Mouse (Mus musculus) liver, embryonic 14.5 days (tissue): ENCODE measurements around the gene Trp73. TPM values are rescaled to one million over a fixed set of nuclear protein-coding genes. Genes with fewer than 3 reads are reported as not detected.

ENCODE experiments used
- ATAC-seq: fragments of 200-750 bp; cut with Nextera tagmentation; 2 replicates; pipeline ENCODE4 v1.8.0; 2017; ENCODE audit warnings: moderate number of reproducible peaks, mild to moderate bottlenecking, moderate library complexity; ENCODE audit not compliant: insufficient read depth
- DNase-seq, 3 experiments: peaks; one replicate each; pipeline ENCODE4 v3.0.0-alpha.2; 2012 to 2013; ENCODE audit warnings: low read depth in 3 of 3, low spot score in 3 of 3
- H3K27ac ChIP-seq: fragments of 300-500 bp; sonication (generic); 2 replicates; pipeline ENCODE4 v1.5.1; 2014; ENCODE audit warnings: moderate library complexity, mild to moderate bottlenecking, control low read depth, inconsistent platforms
- H3K27me3 ChIP-seq: fragments of 300-500 bp; sonication (generic); 2 replicates; pipeline ENCODE4 v1.6.1; 2014; ENCODE audit warnings: mild to moderate bottlenecking, low read length, moderate library complexity; ENCODE audit not compliant: control insufficient read depth, insufficient read depth
- H3K36me3 ChIP-seq: fragments of 300-500 bp; sonication (generic); replicated peaks from 2 replicates; pipeline ENCODE4 v1.6.1; 2014; ENCODE audit warnings: low read depth; ENCODE audit not compliant: control insufficient read depth, insufficient read depth
- H3K4me1 ChIP-seq, 2 experiments: fragments of 200-500 bp in 1 of 2; fragments of 300-500 bp in 1 of 2; sonication (generic) in 1 of 2; replicated peaks; 2 replicates each; pipeline ENCODE4 v1.6.1; 2012 to 2014; ENCODE audit warnings: antibody characterized with exemption in 1 of 2, inconsistent platforms in 1 of 2, low read length in 1 of 2; ENCODE audit not compliant: control insufficient read depth in 2 of 2, insufficient read depth in 2 of 2
- H3K4me2 ChIP-seq: fragments of 300-500 bp; sonication (generic); 2 replicates; pipeline ENCODE4 v1.6.1; 2014; ENCODE audit warnings: low read depth, mild to moderate bottlenecking, control low read depth, moderate library complexity
- H3K4me3 ChIP-seq, 2 experiments: fragments of 200-500 bp in 1 of 2; fragments of 300-500 bp in 1 of 2; sonication (generic) in 1 of 2; 2 replicates each; pipeline ENCODE4 v1.5.1; 2012 to 2014; ENCODE audit warnings: low read depth in 2 of 2, low read length in 2 of 2, mild to moderate bottlenecking in 2 of 2, control low read depth in 1 of 2, inconsistent platforms in 1 of 2, moderate library complexity in 1 of 2; ENCODE audit not compliant: insufficient read depth in 1 of 2
- H3K9ac ChIP-seq: fragments of 300-500 bp; sonication (generic); replicated peaks from 2 replicates; pipeline ENCODE4 v1.6.1; 2014; ENCODE audit warnings: mild to moderate bottlenecking, control low read depth, moderate library complexity
- H3K9me3 ChIP-seq: fragments of 300-500 bp; sonication (generic); 2 replicates; pipeline ENCODE4 v1.6.1; 2016; ENCODE audit warnings: low read length, mixed read lengths; ENCODE audit not compliant: control insufficient read depth
- CTCF ChIP-seq: IDR thresholded peaks from 2 replicates; pipeline ENCODE4 v1.5.1; 2016; ENCODE audit warnings: antibody characterized with exemption, low read depth, control low read depth
- EP300 ChIP-seq: IDR thresholded peaks from 2 replicates; pipeline ENCODE4 v1.6.1; 2016; ENCODE audit warnings: antibody characterized with exemption, low read depth
- WGBS: fragments of 180-500 bp; shearing (Covaris S2); extraction: QIAGEN DNeasy Blood & Tissue Kit; methylation state at CpG from one replicate; pipeline ENCODE4 v1.1.7; 2014; ENCODE audit not compliant: insufficient replicate concordance; 5-methylcytosine and 5-hydroxymethylcytosine counted together
- polyA plus RNA-seq, 2 experiments: library from polyadenylated mRNA; depleted of rRNA in 1 of 2; stranded (reverse) in 1 of 2; unstranded in 1 of 2; fragments of >200 nt; fragmentation: Nextera tagmentation in 1 of 2; extraction: Ambion mirVana in 1 of 2; gene quantifications; 2 replicates each; pipeline versions ENCODE4 v1.2.1 to v1.2.3; 2012 to 2014

Gene Trp73
- polyA plus RNA-seq, 2 experiments = 0.01 to 0.06 TPM

DNA sequence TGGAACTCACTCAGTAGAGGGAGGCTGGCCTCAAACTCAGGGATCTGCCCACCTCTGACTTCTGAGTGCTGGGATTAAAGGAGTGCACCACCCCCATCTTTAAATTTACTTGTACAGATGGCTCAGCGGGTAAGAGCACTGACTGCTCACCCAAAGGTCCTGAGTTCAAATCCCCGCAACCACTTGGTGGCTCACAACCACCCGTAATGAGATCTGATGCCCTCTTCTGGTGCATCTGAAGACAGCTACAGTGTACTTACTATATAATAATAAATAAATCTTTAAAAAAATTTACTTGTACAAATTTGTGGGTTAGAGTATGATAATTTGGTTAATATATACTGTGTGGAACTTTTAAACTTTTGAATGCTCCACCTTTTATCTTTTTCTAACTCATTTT lies 4.7 kb upstream of the Trp73 start:
- DNase-seq = no peak
- Histone ChIP-seq H3K36me3 (peaks cover 9% of the 10 kb centered on the region; the same call in 1 of the 2 replicates), H3K27ac (no peak overlapping the region), H3K27me3 (peaks cover 23% of the 10 kb centered on the region), H3K9me3 (no peaks in the 10 kb centered on the region), H3K4me2 (no peak overlapping the region), H3K9ac (no peak overlapping the region), H3K4me3 (no peak overlapping the region), H3K4me1 (peaks cover 8 to 9% of the 10 kb centered on the region in 2 experiments)
- 78% methylated on average over 3 of the region's 3 CpGs for WGBS
- no peak for ATAC-seq
- TF ChIP-seq CTCF = no peak
- no peak for TF ChIP-seq EP300

DNA sequence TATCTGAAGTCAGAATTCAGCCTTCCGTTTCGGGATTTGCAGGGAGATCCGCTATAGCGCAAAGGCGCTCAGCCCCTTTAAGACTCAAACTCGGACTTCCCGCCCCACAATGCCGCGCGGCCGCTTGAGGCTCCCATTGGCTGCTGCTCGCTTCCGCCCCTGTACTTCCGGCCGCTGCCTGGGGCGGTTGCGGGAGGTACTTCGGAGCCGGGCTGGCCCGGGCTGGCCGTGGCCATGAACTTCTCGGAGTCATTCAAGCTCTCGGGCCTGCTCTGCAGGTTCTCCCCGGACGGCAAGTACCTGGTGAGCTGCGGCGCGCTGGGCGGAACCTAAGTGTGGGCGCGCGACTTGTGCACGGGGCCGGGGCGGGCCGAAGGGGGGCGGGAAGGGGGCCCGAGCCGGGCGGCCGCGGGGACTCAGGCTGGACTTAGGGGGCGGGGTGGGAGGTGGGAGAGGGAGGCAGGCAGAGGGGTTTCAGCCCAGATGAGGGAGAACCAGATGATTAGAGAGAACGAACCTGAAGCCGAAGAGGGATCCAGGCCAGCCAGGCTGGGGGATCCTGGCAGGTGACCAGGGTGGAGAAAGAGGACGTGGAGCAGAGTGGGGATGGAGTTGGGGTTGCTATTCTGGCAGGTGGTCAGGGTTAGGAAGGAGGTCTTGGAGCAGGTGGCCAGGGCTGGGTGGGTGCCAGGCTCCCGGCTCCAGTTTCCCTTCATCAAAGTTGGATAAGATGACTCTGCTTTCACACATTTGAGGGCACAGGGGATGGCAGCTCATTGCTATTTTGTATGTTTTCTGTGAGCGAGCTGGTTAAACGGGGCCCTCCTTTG lies 2.4 kb upstream of the Trp73 start, which contains the start of gene Wrap73:
Wrap73 (plus strand) TSS at position 162 of the 830 bp plus-strand sequence.
- H3K27ac ChIP-seq = peak within 1 kb of the TSS; percentile 10
- peak within 1 kb of the TSS; percentile 91 for H3K9ac ChIP-seq
- TF ChIP-seq CTCF (peak; percentile 19; the same call in 1 of the 2 replicates), EP300 (no peak)
- peak within 1 kb of the TSS; percentile 82 to 83 for H3K4me3 ChIP-seq
- peak; percentile 95 for ATAC-seq
- peaks cover 8 to 9% of the 10 kb centered on the region in 2 experiments for H3K4me1 ChIP-seq
- WGBS = 1% methylated on average over 49 of the region's 49 CpGs
- peak within 1 kb of the TSS; percentile 77 for H3K4me2 ChIP-seq
- H3K9me3 ChIP-seq = no peaks in the 10 kb centered on the region
- H3K27me3 ChIP-seq = peaks cover 46% of the 10 kb centered on the region
- DNase-seq = peak; percentile 75 to 80 (median 77)
- H3K36me3 ChIP-seq = peaks cover 6% of the 10 kb centered on the region; the same call in 1 of the 2 replicates

DNA sequence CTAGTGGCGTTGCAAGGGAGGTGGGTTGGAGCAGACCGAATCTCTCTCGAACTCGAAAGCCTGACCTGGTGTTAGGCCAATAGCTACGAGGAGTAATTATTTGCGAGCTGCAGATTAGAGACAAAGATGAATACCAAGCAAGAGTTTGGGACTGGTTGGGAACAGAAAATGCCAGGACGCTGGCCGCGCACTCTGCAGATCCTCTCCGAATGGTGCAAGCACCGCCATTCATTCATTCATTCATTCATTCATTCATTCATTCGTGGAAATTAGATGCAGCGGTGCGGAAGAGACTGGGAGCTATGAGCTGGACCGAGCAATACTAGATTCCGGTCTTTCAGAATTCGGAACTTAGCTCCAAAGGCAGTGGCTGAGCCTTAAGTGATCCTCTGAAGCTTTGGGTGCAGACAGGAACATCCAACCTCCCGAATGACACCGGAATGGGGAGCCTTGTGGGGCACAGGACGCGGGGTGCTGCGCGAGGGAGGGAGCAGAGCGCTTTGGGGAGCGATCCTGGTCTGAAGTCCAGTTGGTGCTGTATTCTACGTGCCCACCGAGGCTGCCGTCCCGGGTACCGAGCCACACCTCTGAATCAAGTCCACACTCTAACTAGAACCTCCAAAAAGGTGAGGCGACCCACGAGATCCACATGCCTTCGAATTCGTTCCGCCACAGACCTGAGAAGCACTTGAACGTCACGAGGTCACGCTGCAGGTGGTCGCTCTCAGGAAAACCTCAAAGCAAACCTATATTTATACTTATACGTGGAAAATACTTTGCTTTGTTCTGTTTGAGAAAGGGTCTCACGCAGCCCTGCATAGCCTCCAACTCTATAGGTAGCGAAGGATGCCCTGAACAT lies 1.2 kb upstream of the Trp73 start:
- Histone ChIP-seq H3K27ac (no peak overlapping the region), H3K4me1 (peaks cover 8 to 9% of the 10 kb centered on the region in 2 experiments), H3K36me3 (peaks cover 3% of the 10 kb centered on the region; the same call in 1 of the 2 replicates), H3K9me3 (no peaks in the 10 kb centered on the region), H3K27me3 (peaks cover 55% of the 10 kb centered on the region), H3K4me2 (peak overlapping the region; percentile 77), H3K4me3 (peak overlapping the region in 1 of 2 experiments; percentile 82; a peak in 2 of 4 replicates), H3K9ac (no peak overlapping the region)
- no peak for ATAC-seq
- TF ChIP-seq CTCF = no peak
- no peak for TF ChIP-seq EP300
- no peak for DNase-seq
- 3% methylated on average over 42 of the region's 42 CpGs for WGBS

DNA sequence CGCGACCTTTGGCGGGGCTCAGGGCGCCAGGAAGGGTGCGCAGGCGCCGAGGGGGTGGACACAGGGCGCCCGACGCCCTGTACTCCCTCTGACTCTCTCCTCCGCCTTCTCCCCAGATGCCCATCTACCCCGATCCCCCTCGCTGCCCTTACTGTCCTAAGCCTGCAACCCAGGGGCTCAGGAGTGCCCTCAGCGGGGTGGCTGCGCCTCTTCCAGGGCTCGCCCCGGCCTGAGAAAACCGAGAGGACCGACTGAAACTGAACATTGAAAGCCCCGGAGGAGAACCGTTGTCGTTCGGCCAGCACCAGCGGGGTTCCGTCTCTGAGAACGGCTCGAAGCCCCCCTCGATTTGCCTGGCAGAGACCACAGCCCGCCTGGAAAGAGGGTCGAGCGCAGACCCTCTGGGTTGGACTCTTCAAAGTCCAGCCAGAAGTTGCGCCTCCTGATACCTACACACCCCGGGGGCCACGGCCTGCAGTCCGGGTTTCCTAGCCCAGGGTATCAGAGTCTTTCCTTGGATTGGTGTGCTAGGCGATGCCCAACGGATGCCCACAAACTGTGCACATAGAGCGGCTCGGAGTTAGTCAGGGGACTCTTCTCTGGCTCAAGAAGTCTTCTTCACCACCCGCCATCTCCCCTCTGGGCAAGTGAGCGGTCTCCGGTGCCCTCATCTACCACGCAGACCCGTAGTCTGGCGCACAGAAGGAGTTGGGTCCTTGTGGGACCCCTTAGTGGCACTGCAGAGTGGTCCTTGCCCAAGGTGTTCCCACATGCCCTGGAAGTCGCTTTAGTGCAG lies 403 bp upstream of the Trp73 start:
- H3K36me3 ChIP-seq = no peaks in the 10 kb centered on the region
- peak overlapping the region in 1 of 2 experiments; percentile 38; a peak in 2 of 4 replicates for H3K4me3 ChIP-seq
- peaks cover 56% of the 10 kb centered on the region for H3K27me3 ChIP-seq
- peak overlapping the region; percentile 45 for H3K4me2 ChIP-seq
- WGBS = 3% methylated on average over 42 of the region's 46 CpGs
- no peak overlapping the region for H3K9ac ChIP-seq
- no peak for ATAC-seq
- H3K9me3 ChIP-seq = no peaks in the 10 kb centered on the region
- TF ChIP-seq CTCF (no peak), EP300 (no peak)
- DNase-seq = no peak
- peaks cover 8 to 9% of the 10 kb centered on the region in 2 experiments for H3K4me1 ChIP-seq
- H3K27ac ChIP-seq = no peak overlapping the region
